Mouse (Mus musculus) thymus, adult 2 months (tissue): ENCODE measurements around the gene Mfsd4b1. TPM values are rescaled to one million over a fixed set of nuclear protein-coding genes. Genes with fewer than 3 reads are reported as not detected.

Source experiments
- DNase-seq: peaks from one replicate; pipeline ENCODE4 v3.0.0; 2021
- H3K27ac ChIP-seq: fragments of 200-500 bp; 2 replicates; pipeline ENCODE4 v1.5.1; 2012; ENCODE audit warnings: low read length, control low read depth; ENCODE audit not compliant: control insufficient read depth, insufficient read depth
- H3K27me3 ChIP-seq: fragments of 200-500 bp; 2 replicates; pipeline ENCODE4 v1.6.1; 2012; ENCODE audit warnings: mild to moderate bottlenecking, low read length, moderate library complexity, mixed read lengths; ENCODE audit not compliant: control insufficient read depth, insufficient read depth
- H3K36me3 ChIP-seq: fragments of 200-500 bp; 2 replicates; pipeline ENCODE4 v1.6.1; 2012; ENCODE audit warnings: mild to moderate bottlenecking, low read length, moderate library complexity; ENCODE audit not compliant: control insufficient read depth, insufficient read depth
- H3K4me1 ChIP-seq: fragments of 200-500 bp; replicated peaks from 2 replicates; pipeline ENCODE4 v1.6.1; 2012; ENCODE audit warnings: low read length; ENCODE audit not compliant: control insufficient read depth, insufficient read depth
- H3K4me3 ChIP-seq: fragments of 200-500 bp; 2 replicates; pipeline ENCODE4 v1.5.1; 2012; ENCODE audit warnings: mild to moderate bottlenecking, low read length, control low read depth, moderate library complexity; ENCODE audit not compliant: control insufficient read depth, insufficient read depth
- CTCF ChIP-seq: fragments of 200-500 bp; IDR thresholded peaks from 2 replicates; pipeline ENCODE4 v1.5.1; 2012; ENCODE audit warnings: mild to moderate bottlenecking, control low read depth, low read length, moderate library complexity, borderline replicate concordance; ENCODE audit not compliant: control insufficient read depth, poor library complexity, insufficient read depth; ENCODE audit errors: extremely low read depth
- POLR2A ChIP-seq: fragments of 200-500 bp; IDR thresholded peaks from 2 replicates; pipeline ENCODE4 v1.6.1; 2012; ENCODE audit warnings: mild to moderate bottlenecking, low read length, control low read depth, moderate library complexity; ENCODE audit not compliant: control insufficient read depth, poor library complexity, insufficient read depth; ENCODE audit errors: extremely low read depth
- WGBS: fragments of 180-500 bp; shearing (Covaris S2); methylation state at CpG from one replicate; pipeline ENCODE4 v1.1.7; 2018; 5-methylcytosine and 5-hydroxymethylcytosine counted together
- polyA plus RNA-seq: library from polyadenylated mRNA; depleted of rRNA; stranded (reverse); fragments of >200 nt; gene quantifications from 2 replicates; pipeline ENCODE4 v1.2.3, GENCODE M21; 2012

Mfsd4b1 gene
- polyA plus RNA-seq, 1 experiment, result 0.96 TPM

DNA sequence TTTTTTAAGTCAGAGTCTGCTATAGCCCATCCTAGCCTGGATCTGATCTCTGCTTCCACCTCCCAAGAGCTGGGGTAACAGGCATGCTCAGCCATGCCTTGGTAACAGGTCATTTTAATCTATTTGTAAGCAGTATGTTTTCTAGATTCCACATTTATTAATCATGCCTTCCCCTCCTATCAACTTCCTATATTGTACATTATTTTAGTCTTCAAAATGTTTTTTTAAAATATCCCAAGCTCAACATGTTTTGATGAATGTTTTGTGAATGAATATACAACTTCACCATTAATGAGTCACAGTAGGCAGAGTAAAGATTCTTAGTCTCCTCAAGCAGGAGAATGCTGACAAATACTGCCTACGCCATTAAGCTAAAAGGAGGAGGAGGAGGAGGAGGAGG is 42.0 kb upstream of the Mfsd4b1 start:
- Histone ChIP-seq H3K27me3 (no peaks in the 10 kb centered on the region), H3K4me1 (peaks cover 15% of the 10 kb centered on the region), H3K4me3 (no peak overlapping the region), H3K27ac (no peak overlapping the region), H3K36me3 (no peaks in the 10 kb centered on the region)
- no peak for TF ChIP-seq POLR2A
- WGBS, result 100% methylated on average over 1 of the region's 1 CpGs
- DNase-seq, result no peak

DNA sequence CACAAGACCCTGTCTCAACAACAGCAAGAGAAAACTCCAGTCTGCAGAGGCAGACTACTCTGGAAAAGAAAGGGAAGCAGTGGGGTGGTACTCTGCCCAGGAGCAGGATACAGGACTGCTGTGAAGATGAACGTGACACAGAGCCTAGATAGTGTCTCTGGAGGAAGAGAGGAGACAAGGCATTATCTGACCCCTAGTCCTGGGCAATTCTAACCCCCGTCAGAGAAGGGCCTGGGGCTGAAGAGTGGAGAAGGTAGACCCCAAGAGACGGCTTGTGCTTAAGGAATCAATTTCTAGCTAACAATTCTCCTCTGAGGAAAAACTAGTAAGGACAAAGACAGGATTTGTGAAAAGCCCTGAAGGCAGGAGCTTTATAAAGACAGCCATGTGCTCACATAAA is 40.3 kb upstream of the Mfsd4b1 start:
- Histone ChIP-seq H3K4me1 (peaks cover 10% of the 10 kb centered on the region), H3K36me3 (no peaks in the 10 kb centered on the region), H3K27ac (no peak overlapping the region), H3K27me3 (no peaks in the 10 kb centered on the region), H3K4me3 (no peak overlapping the region)
- DNase-seq, result no peak
- WGBS, result 91% methylated on average over 3 of the region's 3 CpGs
- TF ChIP-seq POLR2A, result no peak
- no peak for TF ChIP-seq CTCF

DNA sequence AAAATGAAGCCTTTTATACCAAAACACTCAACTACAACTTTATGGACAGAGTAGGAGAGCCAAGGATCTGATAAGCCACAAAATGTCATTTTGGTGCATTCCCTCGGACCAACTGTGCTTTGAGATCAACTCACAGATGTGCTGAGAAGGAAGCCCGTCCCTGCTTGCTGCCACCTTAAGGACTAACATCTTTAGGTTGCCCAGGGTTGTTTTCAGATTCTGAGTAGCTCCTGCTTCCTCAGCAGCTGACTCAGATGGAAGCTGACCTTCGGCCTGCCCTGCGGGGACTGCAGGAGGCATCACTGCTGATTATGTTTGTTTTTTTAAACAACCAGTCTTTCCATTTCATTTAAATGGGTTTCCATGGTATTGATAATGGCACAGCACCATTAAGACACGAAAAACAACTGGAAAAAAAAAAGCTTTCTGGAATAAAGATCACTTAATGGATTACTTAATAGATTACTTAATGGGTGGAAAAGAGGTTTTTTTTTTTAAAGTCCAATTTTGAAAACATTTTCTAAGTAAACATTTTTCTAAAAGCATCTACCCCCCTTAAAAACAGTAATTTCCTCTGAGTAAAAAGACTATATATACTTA is 38.3 kb upstream of the Mfsd4b1 start:
- WGBS, result 86% methylated on average over 5 of the region's 5 CpGs
- no peak for DNase-seq

DNA sequence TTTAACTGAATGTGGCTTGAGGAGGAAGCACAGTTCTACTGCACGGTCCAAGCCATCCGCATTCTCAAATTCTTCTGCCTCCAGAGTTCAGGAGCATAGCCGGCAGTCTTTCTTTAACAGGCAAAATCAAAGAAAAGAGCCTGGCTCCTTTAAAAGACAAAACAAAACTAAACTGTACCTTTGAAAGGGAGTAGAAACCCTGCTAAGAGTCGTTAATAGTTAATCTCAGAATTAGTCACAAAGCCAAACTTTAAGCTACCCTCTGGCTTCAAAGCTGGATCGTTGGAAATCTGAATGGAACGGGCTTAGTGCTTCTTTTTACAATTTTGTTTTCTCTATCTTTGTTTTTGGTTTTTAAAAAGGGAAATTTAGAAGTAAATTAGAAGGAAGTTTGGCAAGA is 37.7 kb upstream of the Mfsd4b1 start:
- Histone ChIP-seq H3K27me3 (no peaks in the 10 kb centered on the region), H3K4me1 (no peaks in the 10 kb centered on the region), H3K27ac (no peak overlapping the region), H3K4me3 (no peak overlapping the region), H3K36me3 (no peaks in the 10 kb centered on the region)
- WGBS, result 92% methylated on average over 6 of the region's 6 CpGs
- no peak for DNase-seq
- TF ChIP-seq POLR2A (no peak), CTCF (no peak)

More for the DNA sequence above, 38.3 kb upstream of the Mfsd4b1 start:
- TF ChIP-seq POLR2A, result no peak
- no peaks in the 10 kb centered on the region for H3K27me3 ChIP-seq
- no peak overlapping the region for H3K27ac ChIP-seq
- peaks cover under 1% of the 10 kb centered on the region for H3K4me1 ChIP-seq
- H3K36me3 ChIP-seq, result no peaks in the 10 kb centered on the region
- H3K4me3 ChIP-seq, result no peak overlapping the region

DNA sequence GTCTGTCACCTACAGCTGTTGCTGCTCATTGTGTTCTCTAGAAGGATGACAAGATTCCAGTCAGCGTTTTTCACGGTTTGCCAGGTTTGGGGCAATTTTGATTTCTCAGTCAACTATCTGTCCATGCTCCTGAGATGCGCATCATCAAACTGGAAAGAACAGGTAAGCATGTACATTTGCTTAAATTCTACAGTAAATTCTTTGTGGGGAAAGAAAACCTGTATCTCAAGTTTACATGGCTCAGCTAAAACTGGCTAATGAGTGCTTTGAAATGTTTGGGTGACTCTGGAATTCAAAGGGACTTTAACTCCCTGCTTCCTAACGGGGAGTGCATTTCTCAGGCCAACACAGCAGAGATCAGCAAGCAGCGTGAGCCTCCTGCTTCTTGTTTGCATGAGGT is 36.9 kb upstream of the Mfsd4b1 start:
- 95% methylated on average over 5 of the region's 5 CpGs for WGBS
- Histone ChIP-seq H3K27me3 (no peaks in the 10 kb centered on the region), H3K27ac (no peak overlapping the region), H3K36me3 (no peaks in the 10 kb centered on the region), H3K4me3 (no peak overlapping the region), H3K4me1 (no peaks in the 10 kb centered on the region)
- no peak for DNase-seq
- TF ChIP-seq POLR2A (no peak), CTCF (no peak)

DNA sequence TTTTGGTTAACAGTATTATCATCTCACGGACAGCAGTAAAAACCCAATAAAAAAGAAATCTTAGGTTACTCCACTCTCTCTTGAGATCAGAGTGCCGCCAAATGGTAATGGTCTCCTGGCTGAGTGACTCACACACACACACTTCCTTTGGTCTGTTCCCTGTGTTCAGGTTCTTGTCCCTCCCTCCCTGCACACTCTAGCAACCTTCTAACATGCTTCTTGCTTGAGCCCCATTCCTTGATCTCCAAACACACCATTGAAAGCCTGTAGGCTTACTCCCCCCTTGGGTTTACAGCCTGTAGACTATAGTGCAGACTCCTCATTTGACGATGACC is 33.7 kb upstream of the Mfsd4b1 start:
- Histone ChIP-seq H3K27me3 (no peaks in the 10 kb centered on the region), H3K36me3 (no peaks in the 10 kb centered on the region), H3K4me3 (no peak overlapping the region), H3K27ac (no peak overlapping the region), H3K4me1 (no peaks in the 10 kb centered on the region)
- no peak for DNase-seq
- WGBS, result 97% methylated on average over 3 of the region's 3 CpGs
- TF ChIP-seq POLR2A (no peak), CTCF (no peak)

DNA sequence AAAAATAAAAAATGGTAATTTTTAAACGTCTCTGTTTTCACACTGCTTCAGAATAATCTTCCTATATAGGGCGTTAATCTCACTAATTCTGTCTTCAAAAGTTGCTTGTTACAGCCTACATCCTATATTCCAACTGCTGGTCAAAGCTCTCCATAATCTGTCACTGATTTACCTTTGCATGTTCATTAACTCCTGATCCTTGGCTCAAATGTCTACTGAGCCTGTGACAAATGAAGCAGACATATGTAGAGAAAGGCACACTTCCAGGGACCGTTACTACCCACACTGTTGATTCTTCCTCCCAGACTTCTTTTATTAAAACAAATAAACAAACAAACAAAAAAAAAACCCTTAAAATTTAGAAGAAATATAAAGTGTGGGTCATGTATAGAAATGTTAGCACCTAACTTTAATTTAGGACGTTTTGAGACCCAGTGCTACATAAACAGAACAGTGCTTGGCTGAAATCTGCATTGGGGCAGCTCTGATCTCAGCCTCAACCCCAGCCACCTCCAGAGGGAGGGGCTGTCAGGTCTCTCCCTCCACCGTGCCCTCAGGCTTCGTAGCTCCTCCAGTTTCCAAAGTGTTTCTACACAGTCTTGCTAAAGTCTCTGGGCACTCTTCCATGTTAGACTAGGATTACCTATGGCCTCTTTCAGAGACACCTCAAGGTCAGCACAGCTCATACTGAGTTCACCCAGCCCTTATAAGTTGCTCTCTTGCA is 33.2 kb upstream of the Mfsd4b1 start:
- Histone ChIP-seq H3K27me3 (no peaks in the 10 kb centered on the region), H3K4me3 (no peak overlapping the region), H3K27ac (no peak overlapping the region), H3K36me3 (no peaks in the 10 kb centered on the region), H3K4me1 (no peaks in the 10 kb centered on the region)
- WGBS, result 81% methylated on average over 6 of the region's 6 CpGs
- no peak for DNase-seq
- TF ChIP-seq POLR2A (no peak), CTCF (no peak)
